Mouse (Mus musculus) adrenal gland, adult (tissue): ENCODE measurements around the gene Gxylt2.

Experiments used
- DNase-seq, 2 experiments: peaks; one replicate each; pipeline ENCODE4 v3.0.0; 2022 to 2023; ENCODE audit warnings: low spot score in 1 of 2; ENCODE audit not compliant: inconsistent age in 2 of 2

The Gxylt2 gene

GRCm38 (mm10) chr6:100710866-100711265, 6.3 kb downstream of the Gxylt2 start:
- no peak for DNase-seq

- no peak for DNase-seq
Observed at GRCm38 (mm10) chr6:100715296-100715828, 10.8 kb downstream of the Gxylt2 start.

- no peak for DNase-seq
Observed at GRCm38 (mm10) chr6:100716152-100716551, 11.6 kb downstream of the Gxylt2 start.

GRCm38 (mm10) chr6:100716817-100717216, 12.3 kb downstream of the Gxylt2 start:
- DNase-seq = no peak

- DNase-seq = no peak
Observed at GRCm38 (mm10) chr6:100720098-100720501, 15.6 kb downstream of the Gxylt2 start.

- DNase-seq = no peak
Observed at GRCm38 (mm10) chr6:100720882-100721721, 16.6 kb downstream of the Gxylt2 start.

GRCm38 (mm10) chr6:100731996-100732375, 27.5 kb downstream of the Gxylt2 start:
- peak; percentile 7 to 53 for DNase-seq

- DNase-seq = no peak
Observed at GRCm38 (mm10) chr6:100732376-100733021, 28.0 kb downstream of the Gxylt2 start.

GRCm38 (mm10) chr6:100733218-100733617, 28.7 kb downstream of the Gxylt2 start:
- DNase-seq = no peak

GRCm38 (mm10) chr6:100734321-100734720, 29.8 kb downstream of the Gxylt2 start:
- no peak for DNase-seq

- no peak for DNase-seq
Observed at GRCm38 (mm10) chr6:100758431-100759208, 54.1 kb downstream of the Gxylt2 start.

GRCm38 (mm10) chr6:100767756-100768155, 63.2 kb downstream of the Gxylt2 start:
- no peak for DNase-seq

- DNase-seq = no peak
Observed at GRCm38 (mm10) chr6:100775923-100776505, 71.5 kb downstream of the Gxylt2 start.

GRCm38 (mm10) chr6:100778595-100778994, 74.1 kb downstream of the Gxylt2 start:
- DNase-seq = no peak

- no peak for DNase-seq
Observed at GRCm38 (mm10) chr6:100780421-100780820, 75.9 kb downstream of the Gxylt2 start.

GRCm38 (mm10) chr6:100781644-100782043, 77.1 kb downstream of the Gxylt2 start:
- DNase-seq = peak in 1 of 2 experiments; percentile 33

GRCm38 (mm10) chr6:100787726-100788125, 83.2 kb downstream of the Gxylt2 start:
- no peak for DNase-seq

GRCm38 (mm10) chr6:100789161-100789560, 84.6 kb downstream of the Gxylt2 start:
- DNase-seq = peak in 1 of 2 experiments; percentile 30

GRCm38 (mm10) chr6:100792055-100792659, 87.6 kb downstream of the Gxylt2 start:
- no peak for DNase-seq

- DNase-seq = no peak
Observed at GRCm38 (mm10) chr6:100792973-100793769, 88.6 kb downstream of the Gxylt2 start.
